Comparison of ENCODE assay signal across 7 mouse cellular contexts in the genomic region with DNA sequence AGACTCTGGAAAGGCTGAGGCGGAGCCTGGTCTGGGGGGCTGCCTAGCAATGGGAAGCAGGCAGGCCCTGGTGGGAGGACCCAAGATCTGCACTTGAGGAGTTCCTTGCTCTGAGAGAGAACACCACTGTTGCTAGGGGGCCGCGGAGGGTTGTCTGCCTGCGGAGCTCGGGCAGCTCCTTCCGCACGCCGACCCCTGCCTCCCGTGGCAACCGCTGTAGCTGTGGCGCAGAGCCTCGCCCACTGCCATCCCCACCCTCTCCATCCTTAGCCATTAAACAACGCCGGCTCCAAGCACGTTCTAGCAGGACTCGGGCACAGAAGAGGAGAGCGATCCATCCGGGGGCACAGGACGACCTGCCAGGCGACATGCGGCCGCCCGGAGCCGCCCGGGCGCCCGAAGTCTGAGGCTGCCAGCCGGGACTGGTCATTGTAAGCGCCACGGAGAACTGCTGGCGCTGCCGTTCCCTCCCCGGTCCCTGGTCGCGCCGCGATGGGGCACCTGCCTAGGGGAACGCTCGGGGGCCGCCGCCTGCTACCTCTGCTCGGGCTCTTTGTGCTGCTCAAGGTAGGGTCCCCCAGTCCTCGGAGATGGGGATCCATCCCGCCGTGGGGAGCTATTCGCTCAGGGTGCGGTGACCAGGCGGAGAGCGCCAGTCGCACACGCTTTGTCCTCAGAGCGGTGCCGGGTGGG. TPM values are rescaled to one million over a fixed set of nuclear protein-coding genes. Genes with fewer than 3 reads are reported as not detected.
DNase-seq lines count a peak whose midpoint lies in the region; ATAC-seq and TF ChIP-seq lines count a peak whose summit lies in the region.

TSS of gene Ptpro (plus strand) at position 126 of the 693 bp plus-strand sequence.

- intact Hi-C loops in left cerebral cortex, postnatal 10 days (cut with DNase I) = loop anchor here (10.0 kb wide), 1 partner anchor 112 kb away; no protein-coding TSS in a partner anchor

- H3K4me2 ChIP-seq in lung, embryonic 14.5 days = peak within 1 kb of the TSS; percentile 86

- no peaks in the 10 kb centered on the region for H3K36me3 ChIP-seq in lung, embryonic 14.5 days (ENCODE audit: insufficient read depth)
- no peaks in the 10 kb centered on the region for H3K36me3 ChIP-seq in hindbrain, embryonic 10.5 days

- TF ChIP-seq CTCF in lung, embryonic 14.5 days (IDR thresholded peaks at IDR 0.05; ENCODE audit: low read depth) = no peak

- H3K9me3 ChIP-seq in lung, embryonic 14.5 days (ENCODE audit: low read depth, low read length) = no peaks in the 10 kb centered on the region
- no peaks in the 10 kb centered on the region for H3K9me3 ChIP-seq in hindbrain, embryonic 10.5 days

- H3K4me1 ChIP-seq in lung, embryonic 14.5 days (ENCODE audit: insufficient read depth) = no peaks in the 10 kb centered on the region
- peaks cover 23% of the 10 kb centered on the region; the same call in 1 of the 2 replicates for H3K4me1 ChIP-seq in hindbrain, embryonic 10.5 days (replicated peaks)

- H3K4me3 ChIP-seq in lung, embryonic 14.5 days (ENCODE audit: low read depth, low read length) = peak within 1 kb of the TSS; percentile 49
- H3K4me3 ChIP-seq in hindbrain, embryonic 10.5 days = peak within 1 kb of the TSS; percentile 63

- peaks cover 30% of the 10 kb centered on the region for H3K27me3 ChIP-seq in lung, embryonic 14.5 days (ENCODE audit: insufficient read depth, low read length)
- peaks cover 28% of the 10 kb centered on the region for H3K27me3 ChIP-seq in hindbrain, embryonic 10.5 days (ENCODE audit: insufficient read depth, poor library complexity, severe bottlenecking)

- WGBS in lung, embryonic 14.5 days = under 1% methylated on average over 53 of the region's 53 CpGs
- WGBS in hindbrain, embryonic 10.5 days = under 1% methylated on average over 53 of the region's 53 CpGs

- H3K9ac ChIP-seq in lung, embryonic 14.5 days = peak within 1 kb of the TSS; percentile 43

- ATAC-seq in lung, embryonic 14.5 days (ENCODE audit: insufficient read depth) = peak; percentile 88

- no peak within 1 kb of the TSS for H3K27ac ChIP-seq in lung, embryonic 14.5 days (ENCODE audit: low read depth)
- peak within 1 kb of the TSS; percentile 91 for H3K27ac ChIP-seq in hindbrain, embryonic 10.5 days

- DNase-seq in lung, embryonic 14.5 days = peak; percentile 70
- DNase-seq in lung, adult 18-20 months = no peak
- peak; percentile 79 for DNase-seq in embryo, embryonic 11 days
- peak; percentile 82 for DNase-seq in hindbrain, embryonic 10.5 days (ENCODE audit: low spot score)
- DNase-seq in left cerebral cortex, postnatal 10 days (ENCODE audit: extremely low spot score in 1 of 2, low spot score in 2 of 2) = peak; percentile 73 to 75
- DNase-seq in neural tube, embryonic 10.5 days (ENCODE audit: extremely low spot score, low spot score) = peak; percentile 70
- no peak for DNase-seq in spleen, postnatal 4 days (ENCODE audit: low spot score in 2 of 2)

RNA-seq across cellular contexts. Expression of gene Ptpro, which starts in this region (rescaled TPM):
- polyA plus RNA-seq in lung, embryonic 14.5 days (2014; fragmentation: Nextera tagmentation; extraction: Ambion mirVana) = 2.8 and 3.0 TPM in 2 replicates
- polyA plus RNA-seq in hindbrain, embryonic 10.5 days (2016; fragmentation: Nextera tagmentation; extraction: Ambion mirVana) = 5.4 and 10.4 TPM in 2 replicates
- total RNA-seq in left cerebral cortex, postnatal 10 days (2021) = 10 to 100 TPM; 73.7 to 87.0 TPM

Comparison
In these comparisons a context has a peak if more than half of its experiments do, and no peak if none do; other contexts are left out.
1. DNase-seq: peak in lung, embryonic 14.5 days (single experiment), embryo, embryonic 11 days (single experiment), hindbrain, embryonic 10.5 days (single experiment), left cerebral cortex, postnatal 10 days (2 of 2) and neural tube, embryonic 10.5 days (single experiment); none in lung, adult 18-20 months (0 of 2) and spleen, postnatal 4 days (0 of 2).